Mouse (Mus musculus) naive thymus-derived CD4-positive, alpha-beta T cell, adult 2 months (primary cell): ENCODE results near the gene Bcl9.

Experiments used
- DNase-seq: peaks from one replicate; pipeline ENCODE4 v3.0.0-alpha.2; 2011; ENCODE audit warnings: low read depth

Bcl9 gene

GRCm38 (mm10) chr3:97296941-97297552 is 670 bp downstream of the Bcl9 start:
- DNase-seq, result peak; percentile 49

- DNase-seq, result peak; percentile 83
Observed at GRCm38 (mm10) chr3:97294334-97294733, 3.4 kb downstream of the Bcl9 start.

GRCm38 (mm10) chr3:97284878-97285277 is 12.8 kb downstream of the Bcl9 start:
- DNase-seq, result no peak

GRCm38 (mm10) chr3:97284056-97284455 is 13.7 kb downstream of the Bcl9 start:
- DNase-seq, result no peak

- DNase-seq, result no peak
Observed at GRCm38 (mm10) chr3:97281426-97281825, 16.3 kb downstream of the Bcl9 start.

- DNase-seq, result no peak
Observed at GRCm38 (mm10) chr3:97275708-97276107, 22.0 kb downstream of the Bcl9 start.

- no peak for DNase-seq
Observed at GRCm38 (mm10) chr3:97274516-97275230, 23.0 kb downstream of the Bcl9 start.

GRCm38 (mm10) chr3:97273876-97274275 is 23.8 kb downstream of the Bcl9 start:
- DNase-seq, result peak; percentile 74

GRCm38 (mm10) chr3:97265667-97266415 is 31.9 kb downstream of the Bcl9 start:
- DNase-seq, result no peak

GRCm38 (mm10) chr3:97262235-97262634 is 35.5 kb downstream of the Bcl9 start:
- DNase-seq, result no peak

GRCm38 (mm10) chr3:97255706-97256339 is 41.9 kb downstream of the Bcl9 start:
- no peak for DNase-seq

- DNase-seq, result no peak
Observed at GRCm38 (mm10) chr3:97254861-97255465, 42.8 kb downstream of the Bcl9 start.

GRCm38 (mm10) chr3:97253823-97254600 is 43.7 kb downstream of the Bcl9 start:
- no peak for DNase-seq

- no peak for DNase-seq
Observed at GRCm38 (mm10) chr3:97252896-97253295, 44.8 kb downstream of the Bcl9 start.

GRCm38 (mm10) chr3:97242629-97243167 is 55.0 kb downstream of the Bcl9 start:
- DNase-seq, result no peak

- DNase-seq, result no peak
Observed at GRCm38 (mm10) chr3:97241826-97242225, 55.9 kb downstream of the Bcl9 start.

- DNase-seq, result no peak
Observed at GRCm38 (mm10) chr3:97239793-97240192, 57.9 kb downstream of the Bcl9 start.

- no peak for DNase-seq
Observed at GRCm38 (mm10) chr3:97239316-97239715, 58.4 kb downstream of the Bcl9 start.

GRCm38 (mm10) chr3:97238521-97238920 is 59.2 kb downstream of the Bcl9 start:
- no peak for DNase-seq

GRCm38 (mm10) chr3:97237403-97237802 is 60.3 kb downstream of the Bcl9 start:
- no peak for DNase-seq

GRCm38 (mm10) chr3:97234797-97235196 is 62.9 kb downstream of the Bcl9 start:
- DNase-seq, result no peak
